Mouse (Mus musculus): Measurements from ENCODE around the gene Mink1. TPM values are rescaled to one million over a fixed set of nuclear protein-coding genes. Genes with fewer than 3 reads are reported as not detected.
A peak's percentile ranks its signal among the peaks of the same experiment; 100 is the strongest.

The Mink1 gene
- polyA plus RNA-seq, 1 experiment from 2014 or later, result 4.9 TPM

DNA sequence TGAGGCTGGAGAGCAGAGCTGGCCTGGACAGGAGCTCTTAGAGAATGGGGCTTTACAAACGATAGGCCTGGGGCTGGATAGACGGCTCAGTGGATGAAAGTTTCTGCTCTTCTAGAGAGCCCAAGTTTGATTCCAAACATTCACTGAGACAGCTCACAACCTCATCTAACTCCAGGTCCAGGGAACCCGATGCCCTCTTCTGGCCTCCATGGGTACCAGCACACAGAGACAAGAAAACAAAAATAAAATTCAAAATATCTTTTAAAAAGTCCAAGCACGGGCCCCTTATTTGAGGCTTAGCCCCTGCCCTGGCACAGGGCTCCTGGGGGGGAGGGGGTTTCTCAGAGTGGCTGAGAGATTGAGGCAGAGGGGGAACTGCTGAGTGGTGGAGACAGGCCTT, 48.1 kb downstream of the Mink1 start:
- Histone ChIP-seq H3K9ac (no peak overlapping the region), H3K4me1 (replicated peaks) (peaks cover 14% of the 10 kb centered on the region), H3K27me3 (no peaks in the 10 kb centered on the region), H3K4me2 (no peak overlapping the region), H3K9me3 (replicated peaks) (no peaks in the 10 kb centered on the region), H3K36me3 (replicated peaks) (peaks cover 72% of the 10 kb centered on the region), H3K27ac (replicated peaks) (no peak overlapping the region), H3K4me3 (replicated peaks) (no peak overlapping the region)
- no peak for ATAC-seq (ENCODE audit: insufficient read depth)
- WGBS (ENCODE audit: insufficient replicate concordance), result 70% methylated on average over 4 of the region's 4 CpGs

DNA sequence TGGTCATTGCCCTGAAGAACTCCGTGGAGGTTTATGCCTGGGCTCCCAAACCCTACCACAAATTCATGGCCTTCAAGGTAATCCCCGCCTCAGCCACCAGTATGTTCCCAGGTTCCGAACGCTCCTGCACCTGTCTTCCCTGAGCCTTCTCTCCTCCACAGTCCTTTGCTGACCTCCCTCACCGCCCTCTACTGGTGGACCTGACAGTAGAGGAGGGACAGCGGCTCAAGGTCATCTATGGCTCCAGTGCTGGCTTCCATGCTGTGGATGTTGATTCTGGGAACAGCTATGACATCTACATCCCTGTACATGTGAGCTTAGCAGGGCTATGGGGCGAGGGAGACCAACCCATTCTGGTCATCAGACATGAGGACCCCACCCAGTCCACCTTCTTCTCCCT, 49.8 kb downstream of the Mink1 start:
- no peak overlapping the region for H3K4me3 ChIP-seq (replicated peaks)
- 73% methylated on average over 7 of the region's 7 CpGs for WGBS (ENCODE audit: insufficient replicate concordance)
- H3K36me3 ChIP-seq (replicated peaks), result peaks cover 54% of the 10 kb centered on the region
- no peak overlapping the region for H3K4me2 ChIP-seq
- no peak for ATAC-seq (ENCODE audit: insufficient read depth)
- no peak overlapping the region for H3K27ac ChIP-seq (replicated peaks)
- no peak overlapping the region for H3K9ac ChIP-seq
- no peaks in the 10 kb centered on the region for H3K9me3 ChIP-seq (replicated peaks)
- H3K4me1 ChIP-seq (replicated peaks), result peaks cover 16% of the 10 kb centered on the region
- H3K27me3 ChIP-seq, result 0 out of 2 replicates have a peak, but pooled peaks cover 7% of the 10 kb centered on the region

DNA sequence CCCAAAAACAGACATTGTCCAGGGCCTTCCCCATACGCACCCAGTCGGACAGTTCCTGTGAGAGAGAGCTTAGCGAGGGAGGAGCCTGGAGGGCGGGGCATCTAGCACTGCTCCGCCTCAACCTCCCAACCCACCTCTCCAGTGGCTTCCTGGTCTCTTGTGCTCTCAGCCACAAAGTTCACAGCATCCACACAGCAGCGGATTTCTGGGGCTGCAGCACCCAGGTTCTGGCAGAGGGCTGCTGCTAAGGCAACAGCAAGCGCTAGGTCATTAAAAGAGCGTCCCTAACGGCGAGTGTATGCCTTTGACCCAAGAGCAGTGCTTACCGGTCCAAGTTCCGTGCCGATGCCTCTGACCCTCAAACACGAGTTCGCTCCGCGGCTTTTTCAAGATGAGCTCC, 52.4 kb downstream of the Mink1 start:
- Histone ChIP-seq H3K27ac (replicated peaks) (no peak overlapping the region), H3K9ac (peak overlapping the region; percentile 37; the same call in 1 of the 2 replicates), H3K36me3 (replicated peaks) (peaks cover 29% of the 10 kb centered on the region), H3K4me3 (replicated peaks) (peak overlapping the region; percentile 54), H3K4me2 (peak overlapping the region; percentile 88), H3K27me3 (0 out of 2 replicates have a peak, but pooled peaks cover 7% of the 10 kb centered on the region), H3K4me1 (replicated peaks) (peaks cover 16% of the 10 kb centered on the region), H3K9me3 (replicated peaks) (no peaks in the 10 kb centered on the region)
- ATAC-seq (ENCODE audit: insufficient read depth), result peak; percentile 80
- WGBS (ENCODE audit: insufficient replicate concordance), result 2% methylated on average over 17 of the region's 17 CpGs

DNA sequence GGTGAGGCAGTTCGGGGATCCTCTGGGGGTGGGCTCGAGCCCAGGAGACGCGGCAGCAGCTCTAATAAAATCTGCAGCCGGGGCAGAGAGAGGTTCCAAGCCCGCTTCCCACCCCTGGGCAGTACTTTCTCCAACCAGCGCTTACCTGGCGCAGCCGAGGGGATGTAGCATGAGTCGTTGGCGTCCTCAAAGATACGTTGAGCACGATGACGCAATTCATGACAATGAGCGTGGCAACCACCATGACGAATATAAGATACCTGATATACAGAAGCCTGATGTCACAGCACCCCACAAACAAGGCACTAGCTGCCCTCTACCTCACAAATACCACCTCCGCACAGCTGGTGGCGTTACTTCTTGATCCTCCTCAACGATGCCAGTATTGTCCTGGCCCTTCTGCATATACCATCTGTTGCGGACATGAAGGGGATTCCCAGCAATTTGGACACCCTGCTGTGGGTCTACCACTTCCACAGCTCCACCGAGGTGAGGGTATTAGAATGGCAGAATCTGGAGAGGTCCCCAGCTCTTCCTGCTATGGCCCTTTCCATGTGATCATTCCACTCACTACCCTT, 52.9 kb downstream of the Mink1 start, which contains the start of gene 4930544D05Rik:
Gene 4930544D05Rik (plus strand): TSS at position 333 of the 578 bp plus-strand sequence.
- H3K4me3 ChIP-seq (replicated peaks), result peak within 1 kb of the TSS; percentile 54
- H3K9me3 ChIP-seq (replicated peaks), result no peaks in the 10 kb centered on the region
- peak within 1 kb of the TSS; percentile 88 for H3K4me2 ChIP-seq
- H3K36me3 ChIP-seq (replicated peaks), result peaks cover 23% of the 10 kb centered on the region; the same call in 1 of the 2 replicates
- peak within 1 kb of the TSS; percentile 37; the same call in 1 of the 2 replicates for H3K9ac ChIP-seq
- H3K27ac ChIP-seq (replicated peaks), result no peak within 1 kb of the TSS
- WGBS (ENCODE audit: insufficient replicate concordance), result 17% methylated on average over 21 of the region's 21 CpGs
- 0 out of 2 replicates have a peak, but pooled peaks cover 7% of the 10 kb centered on the region for H3K27me3 ChIP-seq
- no peak for ATAC-seq (ENCODE audit: insufficient read depth)
- H3K4me1 ChIP-seq (replicated peaks), result peaks cover 16% of the 10 kb centered on the region

DNA sequence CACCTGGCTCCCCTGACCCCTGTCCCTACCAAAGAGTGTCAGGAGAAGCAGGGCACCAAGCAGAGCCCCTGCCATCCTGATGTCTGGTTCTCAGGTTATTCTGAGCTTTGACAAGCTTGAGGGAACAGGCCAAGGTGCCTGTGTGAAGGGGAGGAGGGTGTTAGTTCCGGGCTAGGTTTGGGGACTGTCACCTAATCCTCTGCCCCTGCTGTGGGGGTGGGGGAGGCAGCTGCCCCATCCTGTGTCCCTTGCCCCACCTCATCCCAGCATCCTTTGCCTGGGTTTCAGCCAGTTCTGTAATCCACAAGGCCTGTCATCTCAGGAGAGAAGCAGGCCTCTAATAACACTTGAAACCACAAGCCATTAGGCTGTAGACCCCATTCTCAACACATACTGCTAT, 56.4 kb downstream of the Mink1 start, which contains the start of gene Chrne:
Gene Chrne (minus strand): TSS at position 116 of the 400 bp plus-strand sequence.
- WGBS (ENCODE audit: insufficient replicate concordance), result 68% methylated on average over 1 of the region's 1 CpGs
- Histone ChIP-seq H3K9ac (no peak within 1 kb of the TSS), H3K27ac (replicated peaks) (no peak within 1 kb of the TSS), H3K4me1 (replicated peaks) (peaks cover 18% of the 10 kb centered on the region), H3K36me3 (replicated peaks) (no peaks in the 10 kb centered on the region), H3K4me2 (no peak within 1 kb of the TSS), H3K27me3 (0 out of 2 replicates have a peak, but pooled peaks cover 7% of the 10 kb centered on the region), H3K4me3 (replicated peaks) (no peak within 1 kb of the TSS), H3K9me3 (replicated peaks) (no peaks in the 10 kb centered on the region)
- ATAC-seq (ENCODE audit: insufficient read depth), result no peak

DNA sequence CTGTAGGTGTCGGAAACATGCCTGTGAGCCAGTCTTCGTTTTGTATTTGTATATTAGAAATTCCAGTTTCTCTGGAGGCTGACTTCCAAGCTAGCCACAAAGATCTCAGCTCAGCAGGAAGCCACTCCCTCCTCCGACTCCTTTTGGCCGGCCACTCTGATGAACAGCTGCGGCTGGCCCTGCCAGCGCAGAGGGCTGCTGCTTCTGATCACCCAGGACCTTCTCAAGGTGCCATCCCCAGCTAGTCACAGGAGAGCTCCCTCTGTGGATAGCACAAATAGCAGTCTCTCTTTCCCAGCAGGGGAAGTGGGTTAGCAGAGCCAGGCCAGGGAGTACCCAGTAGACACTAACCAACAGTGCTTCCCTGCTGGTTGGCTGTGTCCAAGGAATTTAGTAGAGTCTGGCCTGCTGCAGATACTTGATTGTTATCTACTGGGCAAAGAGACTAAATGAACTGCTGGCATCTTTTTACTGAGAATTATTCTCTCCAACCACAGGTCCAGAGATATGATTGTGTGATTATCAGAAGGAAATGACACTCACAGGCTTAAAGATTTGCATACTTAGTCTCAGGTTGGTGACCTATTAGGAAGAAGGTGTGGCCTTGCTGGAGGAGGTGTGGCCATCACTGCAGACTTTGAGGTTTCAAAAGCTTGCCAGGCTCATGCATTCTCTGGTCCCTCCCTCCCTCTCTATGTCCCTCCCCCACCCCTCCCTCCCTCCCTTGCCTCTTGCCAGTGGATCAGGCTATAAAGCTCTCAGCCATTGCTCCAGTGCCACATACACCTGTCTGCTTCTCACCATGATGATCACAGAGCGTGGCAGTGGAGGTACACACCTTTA, 59.5 kb downstream of the Mink1 start:
- Histone ChIP-seq H3K27ac (replicated peaks) (no peak overlapping the region), H3K4me2 (no peak overlapping the region), H3K27me3 (no peaks in the 10 kb centered on the region), H3K9me3 (replicated peaks) (no peaks in the 10 kb centered on the region), H3K4me1 (replicated peaks) (peaks cover 7% of the 10 kb centered on the region; the same call in 1 of the 2 replicates), H3K36me3 (replicated peaks) (no peaks in the 10 kb centered on the region), H3K9ac (no peak overlapping the region), H3K4me3 (replicated peaks) (no peak overlapping the region)
- no peak for ATAC-seq (ENCODE audit: insufficient read depth)
- 51% methylated on average over 7 of the region's 7 CpGs for WGBS (ENCODE audit: insufficient replicate concordance)

DNA sequence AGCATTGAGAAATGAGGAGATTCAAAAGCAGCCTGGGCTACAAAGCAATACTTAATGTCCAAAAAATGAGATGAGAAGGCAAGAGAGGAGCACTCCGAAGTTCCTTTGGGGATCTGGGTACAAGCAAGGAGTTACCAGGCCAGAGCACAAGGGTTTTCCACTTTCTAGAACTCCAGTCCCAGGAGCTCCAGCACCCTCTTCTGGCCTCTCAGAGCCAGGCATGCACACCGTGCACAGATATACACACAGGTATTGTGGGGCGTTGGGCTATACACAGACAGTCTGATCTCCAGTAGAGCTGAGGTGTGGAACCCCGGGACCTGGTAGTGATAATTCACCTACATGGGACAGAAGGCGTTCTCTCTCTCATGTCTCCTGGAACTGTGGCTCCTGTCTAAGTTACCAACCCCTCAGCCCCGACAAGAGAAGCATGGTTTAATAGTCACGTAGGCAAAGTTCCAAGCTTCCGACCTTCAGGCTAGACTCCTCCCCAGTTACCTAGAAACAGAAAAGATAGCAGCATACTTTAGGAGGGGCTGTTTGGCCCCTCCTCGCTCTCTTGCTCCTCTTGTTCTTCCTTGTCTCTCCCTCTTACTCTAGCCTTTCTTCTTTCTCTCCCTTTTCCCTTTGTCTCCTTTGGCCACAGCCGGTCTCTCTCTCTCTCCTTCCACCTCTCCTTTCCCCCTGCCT, 60.5 kb downstream of the Mink1 start:
- WGBS (ENCODE audit: insufficient replicate concordance), result 74% methylated on average over 10 of the region's 10 CpGs
- no peak overlapping the region for H3K27ac ChIP-seq (replicated peaks)
- no peaks in the 10 kb centered on the region for H3K9me3 ChIP-seq (replicated peaks)
- H3K4me3 ChIP-seq (replicated peaks), result no peak overlapping the region
- H3K4me2 ChIP-seq, result no peak overlapping the region
- peaks cover 7% of the 10 kb centered on the region; the same call in 1 of the 2 replicates for H3K4me1 ChIP-seq (replicated peaks)
- H3K27me3 ChIP-seq, result no peaks in the 10 kb centered on the region
- H3K36me3 ChIP-seq (replicated peaks), result no peaks in the 10 kb centered on the region
- no peak overlapping the region for H3K9ac ChIP-seq
- ATAC-seq (ENCODE audit: insufficient read depth), result no peak

DNA sequence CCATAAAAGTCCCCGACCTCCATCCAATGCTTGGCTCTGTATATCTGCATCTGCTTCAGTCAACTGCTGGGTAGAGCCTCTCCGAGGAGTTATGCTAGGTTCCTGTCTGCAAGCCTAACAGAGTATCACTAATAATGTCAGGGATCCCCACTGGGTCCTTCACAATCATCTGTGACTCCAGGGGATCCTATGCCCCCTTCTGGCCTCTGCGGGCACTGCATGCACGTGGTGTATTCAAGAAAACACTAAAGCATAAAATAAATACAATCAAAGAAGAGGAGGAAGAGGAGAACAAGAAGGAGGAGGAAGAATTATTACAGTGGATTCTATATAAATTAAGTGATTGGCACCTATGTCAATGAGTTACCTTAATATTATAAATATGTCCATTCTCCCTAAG, 62.8 kb downstream of the Mink1 start:
- H3K9me3 ChIP-seq (replicated peaks), result no peaks in the 10 kb centered on the region
- H3K4me3 ChIP-seq (replicated peaks), result no peak overlapping the region
- H3K4me1 ChIP-seq (replicated peaks), result peaks cover 17% of the 10 kb centered on the region
- H3K4me2 ChIP-seq, result no peak overlapping the region
- H3K27ac ChIP-seq (replicated peaks), result no peak overlapping the region
- no peak overlapping the region for H3K9ac ChIP-seq
- ATAC-seq (ENCODE audit: insufficient read depth), result no peak
- no peaks in the 10 kb centered on the region for H3K27me3 ChIP-seq
- WGBS (ENCODE audit: insufficient replicate concordance), result 29% methylated on average over 4 of the region's 4 CpGs
- H3K36me3 ChIP-seq (replicated peaks), result no peaks in the 10 kb centered on the region

DNA sequence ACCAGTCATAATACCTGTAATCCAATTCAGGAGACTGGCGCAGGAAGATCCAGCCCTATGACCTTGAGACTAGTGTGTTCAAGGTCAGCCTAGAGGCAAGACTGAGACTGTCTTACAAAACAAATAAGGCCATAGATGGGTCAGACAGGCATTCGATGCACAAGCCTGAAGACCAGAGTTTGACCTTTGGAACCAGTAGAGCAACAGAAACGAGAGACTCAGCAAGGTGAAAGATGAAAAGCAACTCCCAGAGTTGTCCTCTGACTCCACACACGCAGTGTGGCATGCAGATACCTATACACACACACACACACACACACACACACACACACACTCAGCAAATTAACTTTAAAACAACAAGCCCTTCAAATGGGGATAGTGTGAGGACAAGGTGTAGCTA, 64.2 kb downstream of the Mink1 start:
- no peak overlapping the region for H3K4me3 ChIP-seq (replicated peaks)
- ATAC-seq (ENCODE audit: insufficient read depth), result no peak
- no peaks in the 10 kb centered on the region for H3K9me3 ChIP-seq (replicated peaks)
- WGBS (ENCODE audit: insufficient replicate concordance), result 58% methylated on average over 4 of the region's 4 CpGs
- no peaks in the 10 kb centered on the region for H3K27me3 ChIP-seq
- H3K36me3 ChIP-seq (replicated peaks), result no peaks in the 10 kb centered on the region
- H3K4me1 ChIP-seq (replicated peaks), result peaks cover 20% of the 10 kb centered on the region
- H3K9ac ChIP-seq, result no peak overlapping the region
- no peak overlapping the region for H3K4me2 ChIP-seq
- H3K27ac ChIP-seq (replicated peaks), result no peak overlapping the region

DNA sequence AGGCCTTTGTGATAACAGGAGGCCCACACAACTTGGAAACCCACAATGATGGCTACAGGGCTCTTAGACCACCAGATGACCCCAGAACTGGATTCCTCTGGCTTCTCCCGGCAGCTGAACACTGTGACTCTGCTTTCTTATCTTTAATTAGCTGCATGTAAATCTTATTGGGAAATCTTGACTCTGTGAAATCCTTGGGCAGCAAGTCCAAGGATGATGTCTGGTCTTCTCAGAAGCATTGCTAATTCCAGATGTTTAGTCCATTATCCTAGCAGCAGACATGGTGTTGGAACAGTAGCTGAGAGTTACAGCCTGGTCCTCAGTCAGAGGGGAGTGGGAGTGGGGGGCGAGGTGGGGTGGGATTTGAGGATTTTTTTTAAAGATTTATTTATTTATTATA, 65.8 kb downstream of the Mink1 start:
- Histone ChIP-seq H3K9ac (no peak overlapping the region), H3K27ac (replicated peaks) (no peak overlapping the region), H3K9me3 (replicated peaks) (no peaks in the 10 kb centered on the region), H3K4me3 (replicated peaks) (no peak overlapping the region), H3K27me3 (no peaks in the 10 kb centered on the region), H3K4me1 (replicated peaks) (peaks cover 17% of the 10 kb centered on the region), H3K36me3 (replicated peaks) (no peaks in the 10 kb centered on the region), H3K4me2 (no peak overlapping the region)
- no peak for ATAC-seq (ENCODE audit: insufficient read depth)
- WGBS (ENCODE audit: insufficient replicate concordance), result 48% methylated on average over 2 of the region's 2 CpGs

DNA sequence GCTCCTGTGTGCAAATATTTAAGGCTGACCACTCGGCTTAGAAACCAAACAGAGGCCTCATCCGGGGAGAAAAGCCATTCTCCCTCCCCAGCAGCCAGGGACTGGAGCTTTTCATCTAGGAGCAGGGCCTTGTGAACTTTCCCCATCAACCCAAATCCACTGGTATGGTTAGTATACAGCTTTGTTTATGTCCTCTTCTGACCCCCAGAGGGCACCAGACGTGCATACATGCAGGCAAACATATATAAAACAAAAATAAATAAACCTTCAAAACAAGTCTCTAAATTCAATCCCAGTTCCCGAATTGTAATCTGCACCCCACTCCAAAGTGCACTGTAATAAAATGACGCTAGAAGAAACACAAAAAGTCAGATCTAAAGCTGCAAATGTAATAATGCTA, 66.9 kb downstream of the Mink1 start:
- H3K4me3 ChIP-seq (replicated peaks), result no peak overlapping the region
- H3K36me3 ChIP-seq (replicated peaks), result no peaks in the 10 kb centered on the region
- WGBS (ENCODE audit: insufficient replicate concordance), result 34% methylated on average over 5 of the region's 5 CpGs
- no peak overlapping the region for H3K4me2 ChIP-seq
- ATAC-seq (ENCODE audit: insufficient read depth), result no peak
- no peak overlapping the region for H3K9ac ChIP-seq
- H3K4me1 ChIP-seq (replicated peaks), result peaks cover 17% of the 10 kb centered on the region
- H3K27me3 ChIP-seq, result no peaks in the 10 kb centered on the region
- no peak overlapping the region for H3K27ac ChIP-seq (replicated peaks)
- H3K9me3 ChIP-seq (replicated peaks), result no peaks in the 10 kb centered on the region
